Mouse (Mus musculus) midbrain, embryonic 15.5 days (tissue): Measurements from ENCODE around the gene Map2k4. TPM values are rescaled to one million over a fixed set of nuclear protein-coding genes. Genes with fewer than 3 reads are reported as not detected.
A peak's percentile ranks its signal among the peaks of the same experiment; 100 is the strongest.

Source experiments
- ATAC-seq: fragments of 200-750 bp; cut with Nextera tagmentation; replicated peaks from 2 replicates; pipeline ENCODE4 v1.8.0; 2017; ENCODE audit warnings: moderate TSS enrichment
- H3K27ac ChIP-seq: fragments of 300-500 bp; sonication (generic); 2 replicates; pipeline ENCODE4 v1.5.1; 2015; ENCODE audit warnings: mild to moderate bottlenecking, inconsistent platforms
- H3K27me3 ChIP-seq: fragments of 300-500 bp; sonication (generic); replicated peaks from 2 replicates; pipeline ENCODE4 v1.6.1; 2015; ENCODE audit warnings: inconsistent platforms
- H3K36me3 ChIP-seq: fragments of 300-500 bp; sonication (generic); replicated peaks from 2 replicates; pipeline ENCODE4 v1.6.1; 2015; ENCODE audit warnings: inconsistent platforms
- H3K4me1 ChIP-seq: fragments of 300-500 bp; sonication (generic); 2 replicates; pipeline ENCODE4 v1.6.1; 2015; ENCODE audit warnings: inconsistent platforms
- H3K4me2 ChIP-seq: fragments of 300-500 bp; sonication (generic); 2 replicates; pipeline ENCODE4 v1.6.1; 2015; ENCODE audit warnings: inconsistent platforms, mild to moderate bottlenecking, moderate library complexity
- H3K4me3 ChIP-seq: fragments of 300-500 bp; sonication (generic); 2 replicates; pipeline ENCODE4 v1.5.1; 2015; ENCODE audit warnings: mild to moderate bottlenecking, inconsistent platforms
- H3K9ac ChIP-seq: fragments of 300-500 bp; sonication (generic); 2 replicates; pipeline ENCODE4 v1.6.1; 2015; ENCODE audit warnings: mild to moderate bottlenecking, inconsistent platforms
- H3K9me3 ChIP-seq: fragments of 300-500 bp; sonication (generic); 2 replicates; pipeline ENCODE4 v1.6.1; 2016; ENCODE audit warnings: inconsistent platforms
- WGBS: fragments of 180-500 bp; shearing (Covaris S2); methylation state at CpG from one replicate; pipeline ENCODE4 v1.1.7; 2015; ENCODE audit warnings: mixed read lengths; 5-methylcytosine and 5-hydroxymethylcytosine counted together
- polyA plus RNA-seq: library from polyadenylated mRNA; unstranded; fragments of >200 nt; fragmentation: Nextera tagmentation; extraction: Ambion mirVana; gene quantifications from 2 replicates; pipeline ENCODE4 v1.2.1, GENCODE M21; 2015

Gene Map2k4
- polyA plus RNA-seq, 1 experiment from 2014 or later = 96.0 TPM

- Histone ChIP-seq H3K27me3 (no peaks in the 10 kb centered on the region), H3K4me3 (no peak overlapping the region), H3K9ac (no peak overlapping the region), H3K9me3 (no peaks in the 10 kb centered on the region), H3K36me3 (no peaks in the 10 kb centered on the region), H3K4me1 (no peaks in the 10 kb centered on the region), H3K4me2 (no peak overlapping the region), H3K27ac (no peak overlapping the region)
- no peak for ATAC-seq
- WGBS = 93% methylated on average over 1 of the region's 1 CpGs
Measured at GRCm38 (mm10) chr11:65795896-65796295, 7.8 kb upstream of the Map2k4 start.

- ATAC-seq = no peak
- WGBS = 87% methylated on average over 10 of the region's 10 CpGs
- no peak overlapping the region for H3K9ac ChIP-seq
Measured at GRCm38 (mm10) chr11:65794428-65795219, 6.5 kb upstream of the Map2k4 start.

GRCm38 (mm10) chr11:65787421-65788151, 511 bp downstream of the Map2k4 start:
- H3K36me3 ChIP-seq = no peaks in the 10 kb centered on the region
- ATAC-seq = peak; percentile 90
- H3K27ac ChIP-seq = peak overlapping the region; percentile 91
- WGBS = under 1% methylated on average over 56 of the region's 71 CpGs
- peak overlapping the region; percentile 63 for H3K4me2 ChIP-seq
- peak overlapping the region; percentile 90 for H3K9ac ChIP-seq
- peak overlapping the region; percentile 85 for H3K4me3 ChIP-seq
- no peaks in the 10 kb centered on the region for H3K27me3 ChIP-seq
- H3K4me1 ChIP-seq = peaks cover 25% of the 10 kb centered on the region
- H3K9me3 ChIP-seq = no peaks in the 10 kb centered on the region

More at GRCm38 (mm10) chr11:65794428-65795219, 6.5 kb upstream of the Map2k4 start:
- Histone ChIP-seq H3K4me3 (no peak overlapping the region), H3K4me2 (no peak overlapping the region), H3K9me3 (no peaks in the 10 kb centered on the region), H3K4me1 (no peaks in the 10 kb centered on the region), H3K27me3 (no peaks in the 10 kb centered on the region), H3K27ac (no peak overlapping the region), H3K36me3 (no peaks in the 10 kb centered on the region)

- Histone ChIP-seq H3K9ac (no peak overlapping the region), H3K36me3 (no peaks in the 10 kb centered on the region)
- ATAC-seq = no peak
Measured at GRCm38 (mm10) chr11:65786160-65786559, 1.9 kb downstream of the Map2k4 start.

GRCm38 (mm10) chr11:65781596-65781995, 6.5 kb downstream of the Map2k4 start:
- no peak for ATAC-seq
- H3K9me3 ChIP-seq = no peaks in the 10 kb centered on the region
- 86% methylated on average over 3 of the region's 3 CpGs for WGBS

More at GRCm38 (mm10) chr11:65786160-65786559, 1.9 kb downstream of the Map2k4 start:
- peak overlapping the region; percentile 63 for H3K4me2 ChIP-seq
- H3K9me3 ChIP-seq = no peaks in the 10 kb centered on the region
- no peak overlapping the region for H3K27ac ChIP-seq
- peaks cover 25% of the 10 kb centered on the region for H3K4me1 ChIP-seq
- H3K4me3 ChIP-seq = 0 out of 2 replicates have a peak overlapping the region, but pooled peaks have one; percentile 85
- no peaks in the 10 kb centered on the region for H3K27me3 ChIP-seq
- 90% methylated on average over 2 of the region's 2 CpGs for WGBS

GRCm38 (mm10) chr11:65779578-65779977, 8.5 kb downstream of the Map2k4 start:
- WGBS = 93% methylated on average over 1 of the region's 1 CpGs
- no peaks in the 10 kb centered on the region for H3K27me3 ChIP-seq
- no peak overlapping the region for H3K4me2 ChIP-seq
- H3K9me3 ChIP-seq = no peaks in the 10 kb centered on the region
- H3K27ac ChIP-seq = no peak overlapping the region
- peaks cover 4% of the 10 kb centered on the region; the same call in 1 of the 2 replicates for H3K36me3 ChIP-seq
- peaks cover 6% of the 10 kb centered on the region; the same call in 1 of the 2 replicates for H3K4me1 ChIP-seq
- H3K4me3 ChIP-seq = no peak overlapping the region
- ATAC-seq = no peak
- no peak overlapping the region for H3K9ac ChIP-seq

More at GRCm38 (mm10) chr11:65781596-65781995, 6.5 kb downstream of the Map2k4 start:
- no peak overlapping the region for H3K4me2 ChIP-seq
- H3K9ac ChIP-seq = no peak overlapping the region
- no peak overlapping the region for H3K27ac ChIP-seq
- H3K4me3 ChIP-seq = no peak overlapping the region
- H3K4me1 ChIP-seq = peaks cover 17% of the 10 kb centered on the region
- H3K27me3 ChIP-seq = no peaks in the 10 kb centered on the region
- peaks cover 4% of the 10 kb centered on the region; the same call in 1 of the 2 replicates for H3K36me3 ChIP-seq

GRCm38 (mm10) chr11:65779066-65779465, 9.0 kb downstream of the Map2k4 start:
- H3K9me3 ChIP-seq = no peaks in the 10 kb centered on the region
- H3K36me3 ChIP-seq = peaks cover 4% of the 10 kb centered on the region; the same call in 1 of the 2 replicates
- peaks cover 5% of the 10 kb centered on the region; the same call in 1 of the 2 replicates for H3K4me1 ChIP-seq
- H3K27ac ChIP-seq = no peak overlapping the region
- no peak overlapping the region for H3K9ac ChIP-seq
- no peak overlapping the region for H3K4me2 ChIP-seq
- no peaks in the 10 kb centered on the region for H3K27me3 ChIP-seq
- WGBS = 89% methylated on average over 1 of the region's 1 CpGs
- no peak for ATAC-seq
- no peak overlapping the region for H3K4me3 ChIP-seq

GRCm38 (mm10) chr11:65777810-65778209, 10.3 kb downstream of the Map2k4 start:
- Histone ChIP-seq H3K9me3 (no peaks in the 10 kb centered on the region), H3K9ac (no peak overlapping the region), H3K27ac (no peak overlapping the region), H3K36me3 (peaks cover 4% of the 10 kb centered on the region; the same call in 1 of the 2 replicates), H3K4me2 (no peak overlapping the region), H3K4me3 (no peak overlapping the region), H3K4me1 (peaks cover 5% of the 10 kb centered on the region; the same call in 1 of the 2 replicates), H3K27me3 (no peaks in the 10 kb centered on the region)
- WGBS = 85% methylated on average over 5 of the region's 5 CpGs
- ATAC-seq = no peak

GRCm38 (mm10) chr11:65776906-65777611, 11.0 kb downstream of the Map2k4 start:
- WGBS = 49% methylated on average over 2 of the region's 2 CpGs
- H3K4me3 ChIP-seq = no peak overlapping the region
- peaks cover 4% of the 10 kb centered on the region; the same call in 1 of the 2 replicates for H3K36me3 ChIP-seq
- H3K9ac ChIP-seq = no peak overlapping the region
- no peaks in the 10 kb centered on the region for H3K27me3 ChIP-seq
- no peaks in the 10 kb centered on the region for H3K9me3 ChIP-seq
- H3K27ac ChIP-seq = no peak overlapping the region
- no peak overlapping the region for H3K4me2 ChIP-seq
- ATAC-seq = no peak
- peaks cover 5% of the 10 kb centered on the region; the same call in 1 of the 2 replicates for H3K4me1 ChIP-seq

- Histone ChIP-seq H3K4me2 (no peak overlapping the region), H3K36me3 (no peaks in the 10 kb centered on the region), H3K27me3 (no peaks in the 10 kb centered on the region), H3K9me3 (no peaks in the 10 kb centered on the region), H3K4me3 (no peak overlapping the region), H3K27ac (no peak overlapping the region), H3K9ac (no peak overlapping the region), H3K4me1 (peaks cover 5% of the 10 kb centered on the region; the same call in 1 of the 2 replicates)
- WGBS = 80% methylated on average over 6 of the region's 6 CpGs
- no peak for ATAC-seq
Measured at GRCm38 (mm10) chr11:65773946-65774656, 14.0 kb downstream of the Map2k4 start.

GRCm38 (mm10) chr11:65773535-65773934, 14.6 kb downstream of the Map2k4 start:
- H3K27me3 ChIP-seq = no peaks in the 10 kb centered on the region
- no peaks in the 10 kb centered on the region for H3K36me3 ChIP-seq
- no peaks in the 10 kb centered on the region for H3K9me3 ChIP-seq
- no peak overlapping the region for H3K27ac ChIP-seq
- WGBS = 88% methylated on average over 2 of the region's 2 CpGs
- H3K9ac ChIP-seq = no peak overlapping the region
- no peak overlapping the region for H3K4me2 ChIP-seq
- peaks cover 8% of the 10 kb centered on the region; the same call in 1 of the 2 replicates for H3K4me1 ChIP-seq
- ATAC-seq = no peak
- H3K4me3 ChIP-seq = no peak overlapping the region
